Mouse (Mus musculus) thymus, postnatal 4 days (tissue): ENCODE measurements around the gene Gas8.
"Not testable (repeated sequence)": the region's sequence is repeated elsewhere in the genome, so short reads cannot be mapped to it uniquely, and the experiment has no call there.

Source experiments
- DNase-seq: peaks from one replicate; pipeline ENCODE4 v3.0.0; 2021

Gas8 gene

GRCm38 (mm10) chr8:123518667-123519066 lies at the start of gene Gas8:
Gene Gas8, plus strand, starts transcription at chr8:123518834.
- peak; percentile 93 for DNase-seq

- DNase-seq = not testable (repeated sequence)
These were observed 45.6 kb upstream of the Gas8 start for GRCm38 (mm10) chr8:123472991-123473390.

GRCm38 (mm10) chr8:123474549-123474948 lies 44.1 kb upstream of the Gas8 start:
- DNase-seq = not testable (repeated sequence)

- DNase-seq = peak; percentile 34
These were observed 41.5 kb upstream of the Gas8 start for GRCm38 (mm10) chr8:123476911-123477736.

- peak; percentile 94 for DNase-seq
These were observed 40.8 kb upstream of the Gas8 start, which contains the start of gene Afg3l1 for GRCm38 (mm10) chr8:123477737-123478258. Gene Afg3l1, plus strand, starts transcription at chr8:123477903.

- DNase-seq = no peak
These were observed 40.0 kb upstream of the Gas8 start for GRCm38 (mm10) chr8:123478456-123479218.

- DNase-seq = peak; percentile 39
These were observed 36.0 kb upstream of the Gas8 start for GRCm38 (mm10) chr8:123482627-123483026.

GRCm38 (mm10) chr8:123491280-123492075 lies 27.2 kb upstream of the Gas8 start:
- DNase-seq = no peak

- no peak for DNase-seq
These were observed 25.7 kb upstream of the Gas8 start for GRCm38 (mm10) chr8:123492898-123493297.

GRCm38 (mm10) chr8:123497699-123498098 lies 20.9 kb upstream of the Gas8 start:
- no peak for DNase-seq

- DNase-seq = no peak
These were observed 19.7 kb upstream of the Gas8 start for GRCm38 (mm10) chr8:123498963-123499362.

GRCm38 (mm10) chr8:123499556-123499955 lies 19.1 kb upstream of the Gas8 start:
- DNase-seq = no peak

GRCm38 (mm10) chr8:123502192-123502591 lies 16.4 kb upstream of the Gas8 start:
- DNase-seq = no peak

GRCm38 (mm10) chr8:123503801-123504467 lies 14.7 kb upstream of the Gas8 start:
- DNase-seq = peak; percentile 41

GRCm38 (mm10) chr8:123504591-123505195 lies 13.9 kb upstream of the Gas8 start:
- DNase-seq = no peak

GRCm38 (mm10) chr8:123505267-123505666 lies 13.4 kb upstream of the Gas8 start:
- no peak for DNase-seq

GRCm38 (mm10) chr8:123505695-123506094 lies 12.9 kb upstream of the Gas8 start:
- DNase-seq = no peak

GRCm38 (mm10) chr8:123507153-123507552 lies 11.5 kb upstream of the Gas8 start:
- DNase-seq = no peak

GRCm38 (mm10) chr8:123510819-123511218 lies 7.8 kb upstream of the Gas8 start:
- no peak for DNase-seq

- DNase-seq = no peak
These were observed 4.5 kb upstream of the Gas8 start for GRCm38 (mm10) chr8:123514136-123514535.

GRCm38 (mm10) chr8:123514781-123515539 lies 3.7 kb upstream of the Gas8 start, which contains the start of gene Dbndd1:
Gene Dbndd1, minus strand, starts transcription at chr8:123515463.
- peak; percentile 98 for DNase-seq
